Mouse (Mus musculus) fibroblast of lung, adult 2 months (primary cell): ENCODE data around the gene Brcc3.
"Not testable (repeated sequence)": the region's sequence is repeated elsewhere in the genome, so short reads cannot be mapped to it uniquely, and the experiment has no call there.

ENCODE experiments used
- DNase-seq: peaks from one replicate; pipeline ENCODE4 v3.0.0-alpha.2; 2011; ENCODE audit warnings: low read depth

Gene Brcc3

GRCm38 (mm10) chrX:75415936-75416785, at the start of gene Brcc3, which contains the start of the genes Cmc4 and Mtcp1:
TSS of gene Brcc3 (plus strand) at chrX:75416628.
TSS of gene Cmc4 (minus strand) at chrX:75416584.
TSS of gene Mtcp1 (minus strand) at chrX:75416588.
- DNase-seq = peak; percentile 71

DNA sequence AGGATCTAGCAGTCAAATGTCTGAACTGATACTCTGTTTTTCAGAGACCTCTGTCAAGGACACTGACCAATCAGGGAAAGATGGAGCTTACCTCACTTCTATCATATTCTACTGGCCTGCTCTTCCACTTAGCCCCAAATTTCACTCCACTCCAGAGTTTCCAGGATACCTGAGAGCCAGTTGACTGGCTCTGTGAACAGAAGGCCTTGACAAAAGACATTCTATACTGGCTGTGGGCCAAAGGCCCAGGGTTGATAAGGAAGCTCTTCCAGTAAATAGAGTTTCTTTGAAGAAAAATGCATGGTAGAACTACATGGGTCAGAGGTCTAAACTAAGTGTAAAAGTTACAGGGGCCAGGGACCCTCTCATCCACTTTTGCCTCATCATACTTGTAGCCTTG, 46.2 kb upstream of the Brcc3 start:
- DNase-seq = no peak

DNA sequence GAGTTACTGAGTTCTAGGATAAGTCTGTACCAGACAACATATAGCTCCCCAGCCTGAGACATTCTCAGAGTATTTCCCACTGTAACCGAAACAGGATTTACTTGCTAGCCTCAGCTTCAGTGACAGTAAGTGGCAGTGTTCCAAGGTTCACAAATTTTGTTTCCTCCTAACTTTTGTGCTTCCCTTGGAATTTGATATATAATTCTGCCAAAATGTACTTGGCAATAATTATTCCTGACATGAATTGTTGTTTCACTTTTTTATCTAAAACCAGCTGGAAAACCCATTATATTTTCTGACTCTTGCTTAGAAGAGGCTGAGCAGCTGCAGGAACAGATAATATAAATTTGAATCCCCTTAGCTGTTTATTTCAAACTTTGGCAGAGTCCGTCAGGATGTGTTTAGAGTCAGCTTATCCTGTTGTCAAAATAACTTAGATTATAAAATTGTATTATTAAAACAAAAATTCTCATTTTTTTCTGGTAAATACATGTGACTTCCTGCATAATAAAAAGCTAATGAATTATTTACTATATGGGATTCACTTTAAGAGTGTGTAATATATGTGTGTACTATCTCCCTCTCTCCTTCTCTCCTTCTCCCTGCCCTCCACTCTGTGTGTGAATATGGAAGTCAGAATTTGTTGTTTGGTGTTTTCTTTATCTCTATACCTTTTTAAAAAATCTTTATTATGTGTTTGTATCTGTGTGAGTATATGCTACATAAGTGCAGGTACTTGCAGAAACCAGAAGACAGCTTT, 43.6 kb upstream of the Brcc3 start:
- DNase-seq = no peak

DNA sequence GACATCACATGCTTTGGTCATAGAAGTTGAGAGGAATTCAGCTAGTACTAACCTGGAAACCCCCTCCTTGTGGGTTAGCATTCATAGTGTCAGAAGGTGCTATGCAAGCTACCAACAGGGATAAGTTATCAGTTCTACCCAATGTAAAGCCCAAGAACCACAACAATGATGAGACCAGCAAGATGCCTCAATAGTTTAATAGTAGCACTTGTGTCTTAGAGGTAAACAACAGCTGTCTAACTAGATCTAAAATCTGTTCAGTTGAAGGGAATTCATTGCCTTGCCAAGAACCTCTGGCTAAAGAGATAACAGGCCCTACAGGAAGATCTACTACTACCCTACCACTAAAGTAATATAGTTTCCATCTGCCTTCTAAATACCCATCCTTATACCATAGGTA, 39.6 kb upstream of the Brcc3 start:
- DNase-seq = no peak

DNA sequence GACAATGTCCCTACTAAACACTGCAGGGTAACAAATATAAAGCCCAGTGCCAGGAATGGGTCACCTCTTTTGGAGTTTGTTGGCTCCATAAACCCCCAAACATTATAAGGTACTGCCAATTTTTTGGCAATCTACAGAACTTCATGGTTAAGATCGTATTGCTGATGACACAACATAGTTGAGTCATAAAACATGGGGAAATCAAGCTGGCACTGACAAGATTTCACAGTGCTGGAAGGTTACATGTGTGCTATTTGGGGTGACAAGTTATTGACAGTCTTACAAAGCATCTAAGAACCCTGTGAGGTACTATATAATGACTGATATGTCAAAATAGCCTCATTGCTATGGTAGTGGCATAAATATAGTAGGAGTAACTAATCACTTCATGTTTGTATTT, 35.3 kb upstream of the Brcc3 start:
- no peak for DNase-seq

- DNase-seq = no peak
Measured at GRCm38 (mm10) chrX:75381699-75382098, 34.7 kb upstream of the Brcc3 start.

- DNase-seq = peak; percentile 35
Measured at GRCm38 (mm10) chrX:75382195-75382771, 34.1 kb upstream of the Brcc3 start, which contains the start of the genes Fundc2 and F8. TSS of gene Fundc2 (plus strand) at chrX:75382399. TSS of gene F8 (minus strand) at chrX:75382615.

- no peak for DNase-seq
Measured at GRCm38 (mm10) chrX:75399471-75399870, 17.0 kb upstream of the Brcc3 start.

GRCm38 (mm10) chrX:75402668-75403067, 13.8 kb upstream of the Brcc3 start:
- no peak for DNase-seq

GRCm38 (mm10) chrX:75403350-75403749, 13.1 kb upstream of the Brcc3 start:
- no peak for DNase-seq

- DNase-seq = peak; percentile 21
Measured at GRCm38 (mm10) chrX:75409711-75410110, 6.7 kb upstream of the Brcc3 start.

- DNase-seq = no peak
Measured at GRCm38 (mm10) chrX:75454597-75454996, 38.2 kb downstream of the Brcc3 start.

- not testable (repeated sequence) for DNase-seq
Measured at GRCm38 (mm10) chrX:75475182-75475644, 58.8 kb downstream of the Brcc3 start.

DNA sequence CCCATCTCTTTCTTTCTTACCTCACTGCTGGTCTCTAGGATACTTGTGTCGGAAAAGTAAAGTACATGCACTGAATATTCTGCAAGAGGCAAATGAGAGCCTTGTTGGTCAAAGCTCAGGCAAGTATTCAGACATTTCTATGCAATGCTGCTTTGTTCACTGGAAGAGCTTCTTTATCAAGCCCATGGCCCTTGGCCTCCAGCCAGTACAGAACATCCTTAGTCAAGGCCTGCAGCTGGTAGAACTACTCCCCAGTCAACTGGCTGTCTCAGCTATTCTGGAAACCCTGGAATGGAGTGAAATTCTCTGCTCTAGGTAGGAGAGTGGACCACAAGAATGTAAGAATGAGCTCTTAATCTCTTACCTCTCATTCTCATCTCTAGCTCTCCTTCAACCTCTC, 73.5 kb downstream of the Brcc3 start:
- DNase-seq = no peak
